Mouse (Mus musculus): ENCODE measurements around the gene Prex1. TPM values are rescaled to one million over a fixed set of nuclear protein-coding genes. Genes with fewer than 3 reads are reported as not detected.
"Not testable (repeated sequence)": the region's sequence is repeated elsewhere in the genome, so short reads cannot be mapped to it uniquely, and the experiment has no call there.

Gene Prex1
- polyA plus RNA-seq, 1 experiment from 2014 or later: 28.5 TPM

DNA sequence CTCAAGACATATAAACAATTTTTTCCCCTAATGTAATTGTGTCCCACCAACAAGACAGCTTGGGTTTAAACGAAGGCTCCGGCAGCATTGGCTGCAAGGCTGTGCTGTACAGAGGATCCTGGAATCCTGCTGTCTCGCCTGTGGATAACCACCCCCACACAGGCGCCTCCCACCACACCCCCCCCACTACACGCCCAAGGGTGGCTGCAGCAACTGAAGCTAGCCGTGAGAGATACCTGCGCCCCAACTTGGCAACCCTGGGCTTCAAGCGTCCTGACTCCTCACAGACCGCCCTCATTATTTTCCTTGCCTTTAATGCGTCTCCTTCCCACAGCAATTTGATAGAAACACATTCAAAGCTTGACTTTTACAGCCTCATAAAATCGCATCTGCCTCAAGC, 178.1 kb downstream of the Prex1 start:
- peaks cover 15% of the 10 kb centered on the region for H3K4me1 ChIP-seq (replicated peaks)
- peaks cover 5% of the 10 kb centered on the region; the same call in 1 of the 2 replicates for H3K27me3 ChIP-seq
- 53% methylated on average over 11 of the region's 11 CpGs for WGBS
- no peak; the same call in 1 of the 2 replicates for ATAC-seq (ENCODE audit: low read depth)
- H3K4me3 ChIP-seq: no peak overlapping the region
- peak overlapping the region; percentile 79 for H3K27ac ChIP-seq (replicated peaks)
- H3K9me3 ChIP-seq: peaks cover under 1% of the 10 kb centered on the region; the same call in 1 of the 2 replicates
- H3K4me2 ChIP-seq: peak overlapping the region; percentile 18; the same call in 1 of the 2 replicates
- H3K9ac ChIP-seq: no peak overlapping the region
- H3K36me3 ChIP-seq: no peaks in the 10 kb centered on the region

DNA sequence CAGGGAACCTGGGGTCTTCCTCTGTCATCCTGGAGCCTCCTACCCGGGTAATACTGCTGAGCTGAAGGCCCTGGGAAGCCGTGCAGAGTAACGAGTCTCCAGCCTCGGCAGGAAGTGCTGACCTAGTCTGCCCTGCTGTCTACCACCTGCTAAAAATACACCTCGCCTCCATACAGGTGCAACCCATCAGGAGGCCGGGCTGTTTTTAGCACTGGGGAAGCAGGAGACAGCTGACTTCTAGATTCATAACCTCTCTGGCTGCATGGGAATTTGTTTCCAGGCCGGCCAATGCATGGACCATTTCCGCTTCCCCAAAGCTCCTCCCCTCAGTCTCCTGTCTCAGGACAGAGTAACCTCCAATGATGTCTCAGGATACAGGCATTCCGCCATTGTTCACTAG, 187.4 kb downstream of the Prex1 start:
- no peak overlapping the region for H3K27ac ChIP-seq (replicated peaks)
- no peak overlapping the region for H3K4me3 ChIP-seq
- peaks cover 7% of the 10 kb centered on the region; the same call in 1 of the 2 replicates for H3K27me3 ChIP-seq
- peaks cover 21% of the 10 kb centered on the region for H3K4me1 ChIP-seq (replicated peaks)
- ATAC-seq (ENCODE audit: low read depth): no peak
- no peaks in the 10 kb centered on the region for H3K36me3 ChIP-seq
- WGBS: 81% methylated on average over 9 of the region's 9 CpGs
- no peak overlapping the region for H3K9ac ChIP-seq
- no peak overlapping the region for H3K4me2 ChIP-seq
- peaks cover 9% of the 10 kb centered on the region; the same call in 1 of the 2 replicates for H3K9me3 ChIP-seq

DNA sequence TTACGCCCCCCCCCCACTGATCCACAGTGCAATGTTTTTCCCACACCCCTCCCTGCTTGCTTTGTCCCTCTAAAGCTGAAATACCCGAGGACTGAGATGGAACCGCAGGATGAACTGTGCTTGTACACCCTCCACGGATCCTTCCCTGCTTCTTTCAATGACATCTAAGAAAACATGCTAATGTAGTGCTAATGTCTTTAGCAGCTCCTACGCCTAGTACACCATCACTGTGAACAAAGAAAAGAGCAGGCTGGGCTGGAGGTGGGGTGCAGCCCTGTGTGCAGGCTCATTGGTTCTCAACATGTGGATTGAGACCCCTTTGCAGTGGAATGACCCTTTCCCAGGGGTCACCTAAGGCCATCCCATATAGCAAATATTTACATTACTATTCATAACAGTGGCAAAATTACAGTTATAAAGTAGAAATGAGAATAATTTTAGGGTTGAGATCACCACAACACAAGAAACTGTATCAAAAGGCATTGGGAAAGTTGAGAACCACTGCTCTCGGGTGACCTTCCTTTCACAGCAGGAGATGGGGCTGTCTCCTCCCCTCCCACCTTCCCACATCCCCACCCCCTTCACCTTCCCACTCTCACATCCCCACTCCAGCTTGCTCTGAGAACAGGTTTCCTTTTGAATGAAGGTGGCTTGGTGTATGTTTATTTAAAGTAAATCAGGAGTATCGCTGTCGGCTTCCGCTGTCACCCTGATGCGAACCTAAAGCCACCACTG, 190.3 kb downstream of the Prex1 start:
- 72% methylated on average over 10 of the region's 10 CpGs for WGBS
- H3K4me2 ChIP-seq: no peak overlapping the region
- no peak overlapping the region for H3K4me3 ChIP-seq
- H3K4me1 ChIP-seq (replicated peaks): peaks cover 26% of the 10 kb centered on the region
- no peak for ATAC-seq (ENCODE audit: low read depth)
- no peaks in the 10 kb centered on the region for H3K36me3 ChIP-seq
- H3K9me3 ChIP-seq: no peaks in the 10 kb centered on the region
- H3K27ac ChIP-seq (replicated peaks): peak overlapping the region; percentile 64; the same call in 1 of the 2 replicates
- 0 out of 2 replicates have a peak overlapping the region, but pooled peaks have one; percentile 17 for H3K9ac ChIP-seq
- peaks cover 23% of the 10 kb centered on the region for H3K27me3 ChIP-seq

DNA sequence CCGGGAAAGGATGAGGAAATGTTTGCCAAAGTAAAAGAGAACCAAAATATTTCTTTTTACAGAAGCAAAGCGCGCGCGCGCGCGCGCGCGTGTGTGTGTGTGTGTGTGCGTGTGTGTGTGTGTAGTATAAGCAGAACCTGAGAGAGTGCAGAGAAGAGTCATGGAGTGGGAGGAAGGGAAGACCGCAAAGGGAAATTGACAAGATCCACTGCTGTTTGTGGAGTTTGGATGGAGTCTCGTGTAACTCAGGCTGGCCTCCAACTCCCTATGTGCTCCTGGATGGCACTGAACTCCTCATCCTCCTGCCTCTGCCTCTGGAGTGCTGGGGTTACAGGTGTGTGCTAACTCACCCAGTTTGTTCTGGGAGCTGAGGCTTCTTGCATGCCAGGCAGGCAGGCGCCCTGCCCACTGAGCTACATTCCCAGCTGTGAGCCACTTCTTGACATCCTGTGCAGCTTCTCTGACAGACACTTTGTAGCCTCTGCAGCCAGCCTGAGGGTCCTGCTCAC, 191.0 kb downstream of the Prex1 start:
- 86% methylated on average over 15 of the region's 15 CpGs for WGBS
- H3K4me1 ChIP-seq (replicated peaks): peaks cover 31% of the 10 kb centered on the region
- H3K27me3 ChIP-seq: peaks cover 23% of the 10 kb centered on the region
- H3K27ac ChIP-seq (replicated peaks): peak overlapping the region; percentile 64; the same call in 1 of the 2 replicates
- H3K4me3 ChIP-seq: no peak overlapping the region
- no peak overlapping the region for H3K4me2 ChIP-seq
- H3K36me3 ChIP-seq: no peaks in the 10 kb centered on the region
- H3K9ac ChIP-seq: 0 out of 2 replicates have a peak overlapping the region, but pooled peaks have one; percentile 17
- no peak for ATAC-seq (ENCODE audit: low read depth)
- H3K9me3 ChIP-seq: no peaks in the 10 kb centered on the region

DNA sequence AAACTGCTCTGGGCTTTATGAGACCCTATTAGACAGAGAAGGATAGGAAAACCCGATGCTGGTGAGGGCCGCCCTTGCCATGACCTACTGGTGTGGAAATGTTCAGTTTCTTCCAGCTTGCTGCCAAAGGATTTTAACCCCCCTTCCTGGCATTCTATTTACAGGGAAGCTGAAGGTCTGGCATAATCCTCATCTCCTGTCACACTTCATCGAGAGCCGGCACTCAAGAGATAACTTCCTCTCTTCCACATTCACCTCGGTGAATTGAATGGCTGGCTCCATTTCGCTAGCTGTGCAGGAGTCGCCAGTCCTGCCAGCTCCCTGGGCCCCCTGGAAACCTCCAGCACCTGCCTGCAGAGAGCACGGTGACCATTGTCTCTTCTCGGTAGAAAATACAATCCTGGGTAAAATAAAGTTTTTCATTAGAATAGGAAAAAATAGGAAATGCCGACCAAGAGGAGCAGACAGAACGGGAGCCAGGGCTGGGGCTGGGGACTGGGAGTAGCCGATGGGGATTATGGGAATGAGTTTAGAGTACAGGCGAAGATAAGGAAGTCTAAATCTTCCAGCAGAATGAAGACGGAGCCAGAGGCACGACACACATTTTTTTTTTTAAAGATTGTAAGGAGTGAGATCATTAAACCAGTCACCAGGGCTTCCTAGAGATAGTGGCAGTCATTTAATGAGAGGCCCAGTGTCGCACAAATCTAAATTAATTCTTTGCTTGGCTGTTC, 191.6 kb downstream of the Prex1 start:
- H3K27me3 ChIP-seq: peaks cover 23% of the 10 kb centered on the region
- ATAC-seq (ENCODE audit: low read depth): no peak
- H3K4me1 ChIP-seq (replicated peaks): peaks cover 37% of the 10 kb centered on the region
- H3K36me3 ChIP-seq: no peaks in the 10 kb centered on the region
- 50% methylated on average over 16 of the region's 16 CpGs for WGBS
- no peaks in the 10 kb centered on the region for H3K9me3 ChIP-seq
- no peak overlapping the region for H3K9ac ChIP-seq
- no peak overlapping the region for H3K4me2 ChIP-seq
- H3K4me3 ChIP-seq: no peak overlapping the region
- peak overlapping the region; percentile 64 for H3K27ac ChIP-seq (replicated peaks)

DNA sequence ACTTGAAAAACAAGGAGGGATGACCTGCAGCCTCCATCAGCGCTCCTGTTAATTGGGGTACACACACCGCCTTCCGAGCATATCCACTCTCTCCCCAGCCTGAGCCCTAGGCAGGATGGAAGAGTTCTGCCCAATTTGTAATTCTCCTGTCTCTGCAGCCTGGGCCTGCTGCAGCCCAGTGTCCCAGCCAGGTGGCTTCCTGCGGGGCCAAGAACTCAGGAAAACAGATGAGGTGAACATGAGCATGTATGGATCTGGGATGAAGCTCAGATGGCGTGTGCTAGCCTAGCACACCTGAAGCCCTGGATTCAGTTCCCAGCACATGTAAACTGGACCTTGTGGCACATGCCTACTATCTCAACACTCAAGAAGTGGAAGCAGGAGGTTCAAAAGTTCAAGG, 192.2 kb downstream of the Prex1 start:
- peaks cover 23% of the 10 kb centered on the region for H3K27me3 ChIP-seq
- no peak for ATAC-seq (ENCODE audit: low read depth)
- no peak overlapping the region for H3K4me3 ChIP-seq
- no peak overlapping the region for H3K27ac ChIP-seq (replicated peaks)
- H3K4me2 ChIP-seq: no peak overlapping the region
- no peaks in the 10 kb centered on the region for H3K36me3 ChIP-seq
- WGBS: 92% methylated on average over 5 of the region's 5 CpGs
- no peaks in the 10 kb centered on the region for H3K9me3 ChIP-seq
- peaks cover 43% of the 10 kb centered on the region for H3K4me1 ChIP-seq (replicated peaks)
- H3K9ac ChIP-seq: no peak overlapping the region

DNA sequence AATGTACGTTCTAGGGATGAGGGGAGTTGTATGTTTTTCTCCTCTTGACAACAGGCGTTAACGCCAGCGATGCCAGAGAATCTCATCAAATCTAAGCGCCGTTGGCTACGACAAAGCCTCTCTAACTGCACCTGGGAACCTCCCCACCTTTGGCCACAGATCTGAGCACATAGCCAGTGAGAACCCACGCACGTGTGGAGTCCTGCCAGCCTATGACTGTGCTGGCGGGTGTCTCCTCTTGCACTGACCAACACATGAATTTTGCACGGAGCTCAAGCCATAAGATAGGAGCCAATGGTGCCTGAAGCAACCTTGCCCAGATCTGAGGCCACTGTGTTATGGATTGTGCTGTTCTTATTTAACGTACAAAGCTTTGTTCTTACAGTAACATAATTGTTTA, 193.1 kb downstream of the Prex1 start:
- Histone ChIP-seq H3K27me3 (peaks cover 23% of the 10 kb centered on the region), H3K36me3 (no peaks in the 10 kb centered on the region), H3K4me3 (no peak overlapping the region), H3K4me2 (no peak overlapping the region), H3K9ac (no peak overlapping the region), H3K9me3 (no peaks in the 10 kb centered on the region), H3K27ac (replicated peaks) (no peak overlapping the region), H3K4me1 (replicated peaks) (peaks cover 44% of the 10 kb centered on the region)
- WGBS: 93% methylated on average over 12 of the region's 12 CpGs
- ATAC-seq (ENCODE audit: low read depth): no peak

DNA sequence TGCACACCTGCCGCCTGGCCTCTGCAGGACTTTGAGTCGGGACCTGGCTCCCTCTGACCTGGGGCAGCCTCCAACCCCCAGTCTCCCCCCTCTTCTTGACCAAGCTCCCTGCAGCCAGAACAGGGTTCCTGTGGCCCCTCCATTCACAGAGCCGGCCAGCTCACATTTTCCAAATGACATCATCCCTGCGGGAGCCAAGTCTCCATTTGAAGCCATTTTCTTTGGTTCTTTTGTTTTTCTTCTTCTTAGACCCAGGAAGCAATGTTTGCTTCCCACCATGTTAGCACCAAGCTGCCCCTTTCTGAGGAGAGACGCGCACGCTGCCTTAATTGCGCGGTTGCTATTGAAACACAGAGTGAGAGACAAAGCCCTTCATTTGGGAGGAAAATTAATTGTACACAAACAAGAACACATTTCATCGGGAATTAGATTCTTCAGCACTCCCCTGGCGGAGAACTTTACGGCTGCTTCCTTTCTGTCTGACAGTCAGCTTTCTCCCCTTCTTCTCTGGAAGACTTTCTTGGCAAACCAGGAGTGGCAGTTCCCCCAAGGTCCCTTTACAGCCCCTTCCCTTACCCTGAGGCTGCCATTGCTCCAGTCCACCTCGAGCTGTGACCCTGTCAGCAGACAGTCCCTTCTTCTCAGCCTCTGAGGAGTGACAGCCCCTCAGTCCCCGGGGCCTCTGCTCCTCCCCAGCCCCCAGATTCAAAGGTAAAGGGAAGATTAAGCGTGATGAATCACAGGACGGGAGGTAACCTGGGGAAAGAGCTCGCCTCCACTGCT, 196.0 kb downstream of the Prex1 start:
- Histone ChIP-seq H3K27ac (replicated peaks) (peak overlapping the region; percentile 90), H3K27me3 (peaks cover 43% of the 10 kb centered on the region), H3K4me1 (replicated peaks) (peaks cover 50% of the 10 kb centered on the region), H3K4me2 (peak overlapping the region; percentile 41), H3K9ac (peak overlapping the region; percentile 61)
- ATAC-seq (ENCODE audit: low read depth): peak; percentile 52; the same call in 1 of the 2 replicates
- not testable (repeated sequence) for H3K36me3 ChIP-seq, H3K9me3 ChIP-seq, H3K4me3 ChIP-seq
- 2% methylated on average over 15 of the region's 17 CpGs for WGBS

DNA sequence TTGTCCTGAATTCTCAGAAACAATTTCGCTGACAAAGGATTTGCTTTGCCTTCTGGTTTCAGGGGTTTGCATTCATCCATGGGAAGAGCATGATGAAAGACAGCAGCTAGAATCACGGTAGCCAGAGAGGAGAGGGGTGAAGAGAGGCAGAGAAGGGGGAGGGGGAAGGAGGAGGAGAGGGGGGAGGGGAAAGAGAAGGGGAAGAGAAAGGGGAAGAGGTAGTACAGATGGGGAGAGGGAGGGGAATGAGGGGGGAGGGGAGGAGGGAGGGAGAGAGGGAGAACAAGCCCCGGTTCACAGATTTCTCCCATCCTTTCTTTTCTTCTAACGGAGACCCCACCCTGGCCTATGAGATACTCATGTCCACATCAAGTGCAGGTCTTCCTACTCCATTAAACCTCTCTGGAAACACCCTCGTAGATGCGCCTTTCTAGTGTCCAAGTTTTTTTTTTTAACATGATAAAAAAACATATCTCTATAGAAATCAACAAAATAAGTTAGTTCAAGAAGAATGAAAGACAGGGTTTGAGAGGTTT, 196.7 kb downstream of the Prex1 start:
- peaks cover 43% of the 10 kb centered on the region for H3K27me3 ChIP-seq
- peak overlapping the region; percentile 61; the same call in 1 of the 2 replicates for H3K9ac ChIP-seq
- no peaks in the 10 kb centered on the region for H3K36me3 ChIP-seq
- no peak overlapping the region for H3K4me3 ChIP-seq
- H3K4me2 ChIP-seq: peak overlapping the region; percentile 41
- H3K9me3 ChIP-seq: no peaks in the 10 kb centered on the region
- no peak for ATAC-seq (ENCODE audit: low read depth)
- H3K27ac ChIP-seq (replicated peaks): peak overlapping the region; percentile 90
- WGBS: 18% methylated on average over 6 of the region's 6 CpGs
- peaks cover 43% of the 10 kb centered on the region for H3K4me1 ChIP-seq (replicated peaks)

Measured in neural tube, embryonic 13.5 days (tissue).